Mouse (Mus musculus) embryo, embryonic 11.5 days (tissue): ENCODE data around the gene Gm40460.
"Not testable (repeated sequence)": the region's sequence is repeated elsewhere in the genome, so short reads cannot be mapped to it uniquely, and the experiment has no call there.

Experiments
- DNase-seq: peaks from one replicate; pipeline ENCODE4 v3.0.0-alpha.2; 2012; ENCODE audit warnings: low read depth, low spot score

Gene Gm40460

DNA sequence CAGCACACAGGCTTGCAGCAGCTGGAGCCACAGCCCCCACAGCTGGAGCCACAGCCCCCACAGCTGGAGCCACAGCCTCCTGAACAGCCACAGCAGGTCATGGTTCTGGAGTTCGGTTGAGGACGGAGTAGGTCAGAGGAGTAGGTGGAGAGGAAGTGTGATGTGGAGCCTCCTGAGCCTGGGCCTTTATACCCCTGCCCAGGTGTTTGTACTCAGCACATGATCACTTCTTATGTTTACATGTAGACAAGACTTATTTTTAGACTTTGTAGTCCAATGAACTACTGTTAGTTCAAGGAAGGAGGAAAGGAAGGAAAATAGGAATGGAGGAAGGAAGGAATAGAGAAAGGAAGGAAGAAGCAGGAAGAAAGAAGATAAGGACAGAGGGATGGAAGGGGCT lies at the start of gene Gm40460:
Gene Gm40460 (minus strand): TSS at position 101 of the 400 bp plus-strand sequence.
- no peak for DNase-seq

DNA sequence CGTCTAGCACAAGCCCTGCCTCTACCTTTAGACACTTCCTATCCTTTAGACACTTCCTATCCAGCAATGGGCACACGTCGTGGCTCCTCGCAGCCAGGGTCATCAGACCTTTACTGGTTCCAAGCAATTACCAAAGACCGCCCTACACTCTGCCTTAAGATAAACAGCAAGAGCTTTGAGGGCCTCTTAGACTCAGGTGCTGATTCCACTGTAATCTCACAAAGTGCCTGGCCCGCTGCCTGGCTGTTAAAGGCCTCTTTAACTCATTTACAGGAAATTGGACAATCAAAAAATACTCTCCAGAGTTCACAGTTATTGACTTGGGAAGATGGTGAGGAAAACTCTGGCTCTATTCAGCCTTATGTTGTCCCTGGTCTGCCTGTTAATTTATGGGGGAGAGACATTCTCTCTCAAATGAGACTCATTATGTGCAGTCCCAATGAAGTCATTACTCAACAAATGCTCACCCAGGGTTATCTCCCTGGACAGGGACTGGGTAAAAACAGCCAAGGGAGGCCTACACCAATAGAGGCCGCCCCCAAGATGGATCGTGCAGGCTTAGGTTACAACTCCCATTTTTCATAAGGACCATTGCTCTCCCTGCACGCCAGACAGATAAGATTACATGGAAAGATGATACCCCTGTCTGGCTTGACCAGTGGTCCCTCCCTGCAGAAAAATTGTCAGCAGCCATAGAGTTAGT lies 45.2 kb upstream of the Gm40460 start:
- not testable (repeated sequence) for DNase-seq

DNA sequence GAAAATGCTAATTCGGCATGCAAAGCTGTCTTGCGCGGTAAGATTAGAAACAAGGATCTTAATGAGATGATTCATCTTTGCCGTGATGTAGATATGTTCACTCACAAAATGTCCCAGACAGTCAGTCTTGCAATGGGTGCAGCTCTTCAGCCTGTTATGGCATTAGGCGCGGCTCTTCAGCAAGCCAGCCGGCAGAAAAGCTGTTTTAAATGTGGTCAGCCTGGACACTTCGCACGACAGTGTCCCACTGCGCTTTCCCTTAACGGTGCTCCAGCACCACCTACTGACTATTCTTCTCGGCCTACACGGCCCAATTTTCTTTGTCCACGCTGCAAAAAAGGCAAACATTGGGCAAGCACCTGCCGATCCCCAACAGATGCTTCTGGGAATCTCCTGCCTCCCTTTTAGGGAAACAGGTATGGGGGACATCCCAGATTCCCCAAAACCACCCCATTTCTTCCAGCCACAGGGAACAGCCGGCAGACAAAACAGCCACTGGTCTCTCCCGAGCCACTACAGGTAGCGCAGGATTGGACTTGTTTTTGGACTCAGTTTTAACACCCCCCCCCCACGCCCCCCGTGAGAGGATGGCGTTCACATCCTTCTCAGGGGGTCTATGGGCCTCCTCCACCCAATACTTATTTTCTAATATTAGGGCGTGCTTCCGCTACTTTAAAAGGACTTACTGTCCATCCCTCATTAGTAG lies 44.4 kb upstream of the Gm40460 start:
- no peak for DNase-seq

DNA sequence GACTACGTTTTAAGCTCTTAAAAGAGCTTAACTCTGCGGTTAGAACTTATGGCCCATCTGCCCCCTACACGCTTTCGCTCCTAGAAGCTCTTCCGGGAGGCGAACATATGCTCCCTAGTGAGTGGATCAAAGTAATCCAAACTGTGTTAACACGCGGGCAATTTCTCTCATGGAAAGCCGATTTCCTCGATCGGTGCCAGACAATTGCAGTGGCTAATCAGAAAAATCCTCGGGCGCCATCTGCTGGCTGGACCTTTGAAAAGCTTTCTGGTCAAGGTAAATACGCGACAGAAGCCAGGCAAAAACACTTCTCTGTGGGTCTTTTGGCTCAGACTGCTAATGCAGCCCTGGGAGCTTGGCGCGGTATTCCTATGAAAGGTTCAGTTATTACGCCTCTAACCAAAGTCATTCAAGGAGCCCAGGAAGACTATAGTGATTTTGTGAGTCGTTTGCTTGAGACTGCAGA lies 43.8 kb upstream of the Gm40460 start:
- DNase-seq = peak; percentile 90

DNA sequence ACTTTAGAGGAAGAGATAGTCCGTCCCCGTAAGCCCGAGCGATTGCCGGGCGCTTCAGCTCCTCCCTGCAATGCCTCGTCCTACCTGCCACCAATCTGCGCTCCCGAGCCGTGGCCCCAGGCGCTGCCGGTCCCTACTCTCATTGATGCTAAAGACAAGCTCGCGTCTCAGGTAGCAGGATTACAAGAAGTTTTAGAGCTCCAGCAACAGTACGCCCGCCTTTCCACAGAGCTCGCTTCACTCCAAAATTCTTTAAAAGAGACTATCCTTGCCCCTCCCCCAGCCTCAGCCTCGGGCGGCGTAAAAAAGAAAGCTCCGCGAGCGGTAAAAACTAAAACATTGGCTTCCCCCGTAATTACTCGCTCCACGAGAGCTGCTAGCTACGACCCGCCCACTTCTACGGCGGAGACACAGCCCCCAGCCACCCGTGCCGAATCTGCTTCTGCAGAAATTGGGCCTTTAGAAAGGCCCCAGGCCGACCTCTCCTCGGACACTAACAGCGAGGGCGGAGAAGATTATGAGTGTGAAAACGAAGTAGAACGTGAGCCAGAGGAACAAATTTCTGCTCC lies 43.2 kb upstream of the Gm40460 start:
- peak; percentile 43 for DNase-seq

DNA sequence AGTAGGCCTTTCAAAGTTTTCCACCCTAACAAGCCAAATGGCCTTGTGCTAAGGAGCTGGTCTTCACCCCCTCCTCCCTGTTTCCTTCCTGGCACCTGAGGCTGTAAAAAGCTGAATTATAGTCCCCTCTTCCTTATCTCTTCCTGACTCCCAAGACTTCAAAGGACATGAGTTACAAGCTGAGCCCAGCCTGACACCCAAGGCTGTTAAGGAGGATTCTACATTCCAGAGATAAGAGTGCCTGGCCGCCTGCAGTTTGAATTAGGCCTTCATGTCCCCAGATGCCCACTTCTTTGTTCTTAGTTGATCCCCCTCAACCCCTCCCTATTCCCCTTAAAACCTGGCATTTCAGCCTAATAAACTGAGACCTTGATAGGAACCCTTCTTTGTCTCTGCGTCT lies 42.0 kb upstream of the Gm40460 start:
- not testable (repeated sequence) for DNase-seq

DNA sequence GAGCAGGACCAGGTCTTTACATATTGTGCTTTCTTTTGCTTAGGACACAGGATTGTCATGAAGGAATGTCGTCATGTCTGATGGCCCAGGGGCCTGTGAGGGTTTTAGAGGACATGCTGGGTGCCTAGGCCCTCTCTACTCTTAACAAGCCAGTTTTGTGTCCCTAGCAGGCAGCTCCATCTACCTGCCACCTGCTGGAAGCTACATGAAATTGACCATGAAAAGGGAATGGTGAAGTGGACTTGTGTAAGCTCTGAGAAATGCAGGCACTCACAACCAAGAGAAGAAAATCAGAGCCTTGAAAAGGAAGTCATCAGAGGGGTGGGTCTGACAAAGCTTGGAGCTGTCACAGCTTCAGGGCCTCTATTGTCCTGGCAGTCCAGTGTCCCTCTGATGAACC lies 38.4 kb upstream of the Gm40460 start:
- not testable (repeated sequence) for DNase-seq

DNA sequence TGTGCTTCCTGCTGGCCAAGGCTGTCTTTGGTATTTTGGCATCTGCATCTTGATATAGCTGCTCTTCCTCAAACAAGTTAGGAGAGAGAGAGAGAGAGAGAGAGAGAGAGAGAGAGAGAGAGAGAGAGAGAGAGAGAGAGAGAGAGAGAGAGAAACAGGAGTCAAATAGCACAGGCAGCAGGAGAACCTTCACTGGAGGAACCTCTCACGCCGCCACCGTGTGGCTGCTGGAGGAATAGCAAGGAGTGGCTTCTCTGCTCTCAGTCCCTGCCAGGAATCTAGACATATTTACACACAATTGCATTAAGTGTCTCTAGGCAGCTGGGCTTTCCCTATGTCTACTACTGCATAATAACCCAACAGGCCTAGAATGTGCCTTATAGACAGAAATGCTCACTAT lies 37.3 kb upstream of the Gm40460 start:
- DNase-seq = not testable (repeated sequence)

DNA sequence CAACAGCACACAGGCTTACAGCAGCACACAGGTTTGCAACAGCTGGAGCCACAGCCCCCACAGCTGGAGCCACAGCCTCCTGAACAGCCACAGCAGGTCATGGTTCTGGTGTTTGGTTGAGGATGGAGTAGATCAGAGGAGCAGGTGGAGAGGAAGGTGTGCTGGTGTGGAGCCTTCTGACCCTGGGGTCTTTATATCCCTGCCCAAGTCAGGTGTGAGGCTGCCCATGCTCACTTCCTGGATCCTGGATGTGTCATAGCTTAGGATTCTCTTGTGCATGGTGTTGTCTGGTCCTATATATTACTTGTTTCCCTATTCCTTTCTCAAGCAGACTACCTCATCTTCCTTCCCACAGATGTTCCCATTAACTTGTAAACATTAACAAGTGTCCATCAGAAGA lies 33.4 kb upstream of the Gm40460 start, which contains the start of gene Gm4559:
Gene Gm4559 (minus strand): TSS at position 101 of the 400 bp plus-strand sequence.
- not testable (repeated sequence) for DNase-seq

DNA sequence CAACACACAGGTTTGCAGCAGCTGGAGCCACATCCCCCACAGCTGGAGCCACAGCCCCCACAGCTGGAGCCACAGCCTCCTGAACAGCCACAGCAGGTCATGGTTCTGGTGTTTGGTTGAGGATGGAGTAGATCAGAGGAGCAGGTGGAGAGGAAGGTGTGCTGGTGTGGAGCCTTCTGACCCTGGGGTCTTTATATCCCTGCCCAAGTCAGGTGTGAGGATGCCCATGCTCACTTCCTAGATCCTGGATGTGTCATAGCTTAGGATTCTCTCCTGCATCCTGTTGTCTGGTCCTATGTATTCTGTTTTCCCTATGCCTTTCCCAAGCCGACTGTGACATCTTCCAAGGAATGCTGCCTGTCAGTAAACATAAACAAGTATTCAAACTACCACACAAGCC lies 17.4 kb upstream of the Gm40460 start, which contains the start of gene Gm2431:
Gene Gm2431 (minus strand): TSS at position 101 of the 400 bp plus-strand sequence.
- DNase-seq = not testable (repeated sequence)

DNA sequence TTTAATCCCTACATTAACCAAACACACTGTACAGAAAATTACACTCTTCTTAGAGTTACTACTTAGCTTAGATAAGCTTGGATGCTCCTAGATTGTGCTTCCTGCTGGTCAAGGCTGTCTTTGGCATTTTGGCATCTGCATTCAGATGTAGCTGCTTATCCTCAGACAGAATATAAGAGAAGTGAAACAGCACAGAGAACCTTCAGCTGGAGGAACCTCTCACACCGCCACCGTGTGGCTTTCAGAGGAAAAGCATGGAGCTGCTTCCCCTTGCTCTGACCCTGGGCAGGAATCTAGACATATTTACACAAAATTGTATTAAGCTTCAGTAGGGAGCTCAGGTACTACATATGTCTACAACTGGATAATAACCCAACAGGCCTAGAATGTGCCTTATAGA lies 14.6 kb upstream of the Gm40460 start:
- peak; percentile 20 for DNase-seq

DNA sequence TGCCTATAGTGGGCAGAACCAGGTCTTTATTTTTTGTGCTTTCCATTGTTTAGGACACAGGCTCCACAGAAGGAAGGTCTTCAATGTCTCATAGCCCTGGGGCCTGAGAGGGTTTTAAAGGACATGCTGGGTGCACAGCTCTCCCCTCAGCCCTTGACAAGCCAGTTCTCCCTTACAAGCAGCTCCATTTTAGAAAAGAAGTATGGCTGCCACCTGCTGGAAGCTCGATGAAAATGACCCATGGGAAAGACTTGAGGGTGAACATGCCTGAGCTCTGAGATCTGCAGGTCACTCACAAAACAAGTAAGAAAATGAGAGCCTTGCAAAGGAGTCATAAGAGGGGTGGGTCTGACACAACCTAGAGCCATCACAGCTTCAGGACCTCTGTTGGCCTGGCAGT lies 8.9 kb upstream of the Gm40460 start:
- peak; percentile 13 for DNase-seq

DNA sequence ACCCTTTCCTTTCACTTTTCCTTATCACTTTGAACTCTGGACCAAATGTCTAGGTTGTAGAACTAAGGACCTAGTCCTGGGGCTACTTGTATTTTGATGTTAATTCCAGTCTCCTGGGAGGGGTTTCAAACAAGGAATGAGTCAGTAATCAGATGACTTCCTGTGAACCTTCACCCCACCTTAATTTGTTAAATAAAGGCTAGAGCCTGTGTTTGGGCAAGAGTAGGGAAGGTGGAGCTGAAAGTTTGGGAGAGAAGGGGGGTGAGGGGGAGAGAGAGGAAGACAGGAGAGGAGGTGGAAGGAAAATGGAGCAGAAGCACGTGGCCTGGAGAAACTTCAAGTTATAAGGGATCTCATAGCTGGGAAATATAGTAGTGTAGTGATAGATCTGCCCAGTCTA lies 9.3 kb downstream of the Gm40460 start:
- no peak for DNase-seq

DNA sequence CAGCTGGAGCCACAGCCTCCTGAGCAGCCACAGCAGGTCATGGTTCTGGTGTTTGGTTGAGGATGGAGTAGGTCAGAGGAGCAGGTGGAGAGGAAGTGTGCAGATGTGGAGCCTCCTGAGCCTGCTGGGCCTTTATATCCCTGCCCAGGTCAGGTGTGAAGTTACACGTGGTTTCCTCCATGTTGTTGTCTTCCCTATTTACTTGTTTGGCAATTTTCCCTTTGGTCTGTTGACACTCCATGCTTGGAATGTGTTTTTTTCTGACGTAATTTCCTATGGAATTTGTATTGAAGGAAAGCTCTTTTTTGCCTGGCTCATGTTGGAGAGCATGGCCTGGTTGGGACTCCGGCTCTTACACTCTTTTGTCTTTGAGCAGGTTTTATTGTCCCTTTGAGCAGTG lies 11.0 kb downstream of the Gm40460 start, which contains the start of gene Krtap5-5:
Gene Krtap5-5 (minus strand): TSS at position 101 of the 400 bp plus-strand sequence.
- not testable (repeated sequence) for DNase-seq

DNA sequence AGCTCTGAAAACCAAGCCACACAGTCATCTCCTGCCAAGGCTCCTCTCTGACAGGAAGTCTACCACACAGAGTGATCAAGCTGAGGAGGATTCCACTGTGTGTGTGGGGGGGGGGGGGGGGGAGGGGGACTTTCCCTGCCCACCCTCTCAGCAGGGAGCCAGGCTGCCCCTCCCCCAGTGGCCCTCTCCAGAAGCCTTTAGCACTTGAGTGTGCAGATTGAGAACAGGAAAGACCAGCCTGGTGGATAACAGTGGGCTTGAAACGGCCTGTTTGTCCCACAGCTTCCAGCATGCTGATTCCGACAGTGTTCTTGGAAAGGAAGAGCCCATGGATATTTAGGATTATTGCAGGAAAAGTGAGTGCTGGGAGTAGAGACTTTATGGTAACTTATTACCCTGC lies 16.4 kb downstream of the Gm40460 start:
- no peak for DNase-seq

DNA sequence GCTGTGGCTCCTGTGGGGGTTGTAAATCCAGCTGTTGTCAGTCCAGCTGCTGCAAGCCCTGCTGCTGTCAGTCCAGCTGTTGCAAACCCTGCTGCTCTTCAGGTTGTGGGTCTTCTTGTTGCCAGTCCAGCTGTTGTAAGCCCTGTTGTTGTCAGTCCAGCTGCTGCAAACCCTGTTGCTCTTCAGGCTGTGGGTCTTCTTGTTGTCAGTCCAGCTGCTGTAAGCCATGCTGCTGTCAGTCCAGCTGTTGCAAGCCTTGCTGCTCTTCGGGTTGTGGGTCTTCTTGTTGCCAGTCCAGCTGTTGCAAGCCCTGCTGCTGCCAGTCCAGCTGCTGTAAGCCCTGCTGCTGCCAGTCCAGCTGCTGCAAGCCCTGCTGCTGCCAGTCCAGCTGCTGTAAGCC lies 28.7 kb downstream of the Gm40460 start:
- not testable (repeated sequence) for DNase-seq

DNA sequence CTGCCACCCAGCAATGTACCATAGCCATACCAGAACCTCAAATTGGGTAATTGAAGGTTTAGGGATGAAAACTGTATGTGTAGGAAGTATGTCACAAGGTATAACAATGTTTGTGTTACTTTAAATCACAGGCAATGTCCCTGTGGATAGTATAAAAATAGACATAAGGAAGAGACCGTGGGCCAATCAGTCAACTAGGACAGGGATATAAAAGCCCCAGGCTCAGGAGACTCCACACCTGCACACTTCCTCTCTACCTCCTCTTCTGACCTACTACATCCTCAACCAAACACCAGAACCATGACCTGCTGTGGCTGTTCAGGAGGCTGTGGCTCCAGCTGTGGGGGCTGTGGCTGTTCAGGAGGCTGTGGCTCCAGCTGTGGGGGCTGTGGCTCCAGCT lies 29.3 kb downstream of the Gm40460 start, which contains the start of gene Gm7579:
Gene Gm7579 (plus strand): TSS at position 301 of the 400 bp plus-strand sequence.
- DNase-seq = no peak

DNA sequence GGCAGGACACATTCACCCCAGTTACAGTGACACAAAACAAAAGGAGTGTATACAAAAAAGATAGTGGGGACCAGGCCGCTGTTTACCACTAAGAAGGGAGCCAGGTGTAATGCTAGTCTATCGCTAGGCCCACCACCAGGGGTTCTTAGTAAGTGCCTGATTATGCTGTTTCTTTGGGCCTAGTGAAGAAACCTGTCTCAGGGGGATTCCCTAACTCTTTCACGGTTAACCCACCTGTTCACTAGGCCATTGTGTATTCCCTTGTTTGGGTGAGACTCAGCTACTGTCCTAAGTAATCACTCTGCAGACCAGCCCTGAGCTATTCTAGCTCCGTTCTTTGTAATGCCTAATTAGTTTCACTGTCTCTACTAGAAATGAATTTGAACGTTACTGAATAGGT lies 34.0 kb downstream of the Gm40460 start:
- DNase-seq = not testable (repeated sequence)

DNA sequence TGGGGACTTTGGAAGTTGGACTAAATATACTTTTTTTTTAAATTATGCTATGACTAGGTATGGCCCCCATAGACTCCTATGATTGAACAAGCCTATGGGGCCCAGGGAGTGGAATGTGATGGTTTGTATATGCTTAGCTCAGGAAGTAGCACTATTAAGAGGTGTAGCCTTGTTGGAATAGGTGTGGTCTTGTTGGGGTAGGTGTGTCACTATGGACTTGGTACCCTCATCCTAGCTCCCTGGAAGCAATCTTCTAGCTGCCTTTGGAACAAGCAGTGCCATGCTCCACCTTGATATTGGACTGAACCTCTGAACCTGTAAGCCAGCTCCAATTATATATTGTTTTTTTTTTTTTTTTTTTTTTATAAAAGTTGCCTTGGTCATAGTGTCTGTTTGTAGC lies 35.4 kb downstream of the Gm40460 start:
- no peak for DNase-seq

DNA sequence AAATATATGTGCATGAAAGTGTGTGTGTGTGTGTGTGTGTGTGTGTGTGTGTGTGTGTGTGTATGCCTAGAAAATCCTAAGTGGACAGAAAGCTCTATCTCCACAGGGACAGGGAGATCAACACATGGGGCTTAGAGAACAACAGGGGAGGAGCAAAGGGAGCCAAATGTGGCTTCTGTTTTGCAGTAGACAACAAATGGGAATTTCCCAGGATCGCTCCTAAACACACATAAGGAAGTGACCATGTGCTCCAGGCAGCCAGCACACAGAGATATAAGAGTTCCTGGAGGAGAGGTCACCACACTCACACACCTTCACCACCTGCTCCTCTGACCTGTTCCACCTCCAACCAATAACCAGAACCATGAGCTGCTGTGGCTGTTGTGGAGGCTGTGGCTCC lies 39.8 kb downstream of the Gm40460 start, which contains the start of gene Krtap5-3:
Gene Krtap5-3 (plus strand): TSS at position 301 of the 400 bp plus-strand sequence.
- DNase-seq = no peak

DNA sequence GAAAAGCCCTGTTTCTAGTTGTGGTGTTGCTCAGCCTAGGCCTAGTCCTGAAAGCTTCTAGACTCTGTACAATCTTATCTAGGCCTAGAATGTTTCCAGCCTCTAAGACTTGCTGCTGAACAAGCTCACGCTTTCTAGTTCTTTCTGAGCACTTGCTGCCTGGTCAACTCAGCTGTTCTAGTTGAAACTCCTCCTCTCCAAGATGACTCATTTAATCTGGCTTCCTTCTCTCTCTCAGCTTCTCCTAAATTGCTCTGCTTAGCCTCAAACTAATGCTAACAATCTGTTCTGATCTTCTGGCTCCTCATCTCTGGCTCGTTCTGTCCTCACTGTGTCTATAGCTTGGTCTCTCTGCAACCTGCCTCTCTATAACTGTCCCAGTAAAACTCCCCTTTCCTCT lies 42.1 kb downstream of the Gm40460 start:
- no peak for DNase-seq
